Mouse (Mus musculus) CH12.LX (cell line): ENCODE measurements around the gene Zfhx3.

Experiments used
- CTCF ChIP-seq, 2 experiments: IDR thresholded peaks in 1 of 2; conservative IDR thresholded peaks in 1 of 2; 2 replicates each; pipeline ENCODE4 v1.5.1; 2011 to 2012; ENCODE audit warnings: low read depth in 2 of 2, low read length in 2 of 2, improper control_type of control experiment in 1 of 2, inconsistent platforms in 1 of 2, mild to moderate bottlenecking in 1 of 2, moderate library complexity in 1 of 2
- E2F4 ChIP-seq: IDR thresholded peaks from 2 replicates; pipeline ENCODE4 v1.6.1; 2011; ENCODE audit warnings: low read depth, low read length, improper control_type of control experiment; ENCODE audit not compliant: insufficient replicate concordance
- ELF1 ChIP-seq: IDR thresholded peaks from 2 replicates; pipeline ENCODE4 v1.6.1; 2014; ENCODE audit warnings: low read depth, mild to moderate bottlenecking, inconsistent platforms, low read length, improper control_type of control experiment
- EP300 ChIP-seq: IDR thresholded peaks from 2 replicates; pipeline ENCODE4 v1.6.1; 2011; ENCODE audit warnings: low read length, improper control_type of control experiment
- IRF4 ChIP-seq: IDR thresholded peaks from 2 replicates; pipeline ENCODE4 v1.6.1; 2014; ENCODE audit warnings: low read depth, mild to moderate bottlenecking, inconsistent platforms, low read length, improper control_type of control experiment
- JUN ChIP-seq: IDR thresholded peaks from 2 replicates; pipeline ENCODE4 v1.6.1; 2011; ENCODE audit warnings: low read depth, mild to moderate bottlenecking, low read length, improper control_type of control experiment, moderate library complexity; ENCODE audit not compliant: insufficient read depth
- JUND ChIP-seq: conservative IDR thresholded peaks from 2 replicates; pipeline ENCODE4 v1.6.1; 2011; ENCODE audit warnings: low read depth, low read length, improper control_type of control experiment
- POLR2A ChIP-seq: IDR thresholded peaks from 2 replicates; pipeline ENCODE4 v1.6.1; 2011; ENCODE audit warnings: low read depth, mild to moderate bottlenecking, improper control_type of control experiment, low read length
- POLR2AphosphoS2 ChIP-seq: IDR thresholded peaks from 2 replicates; pipeline ENCODE4 v1.6.1; 2011; ENCODE audit warnings: low read depth, low read length, improper control_type of control experiment
- RCOR1 ChIP-seq: conservative IDR thresholded peaks from 2 replicates; pipeline ENCODE4 v1.6.1; 2012; ENCODE audit warnings: low read depth, mild to moderate bottlenecking, inconsistent platforms, low read length, improper control_type of control experiment
- TCF12 ChIP-seq: IDR thresholded peaks from 2 replicates; pipeline ENCODE4 v1.6.1; 2014; ENCODE audit warnings: low read depth, mild to moderate bottlenecking, inconsistent platforms, low read length, improper control_type of control experiment
- USF1 ChIP-seq: IDR thresholded peaks from 2 replicates; pipeline ENCODE4 v1.6.1; 2014; ENCODE audit warnings: low read depth, mild to moderate bottlenecking, inconsistent platforms, low read length, improper control_type of control experiment
- USF2 ChIP-seq: conservative IDR thresholded peaks from 2 replicates; pipeline ENCODE4 v1.6.1; 2011; ENCODE audit warnings: low read depth, low read length, improper control_type of control experiment

GRCm38 (mm10) chr8:108675001-108675525 lies 732.6 kb downstream of the Zfhx3 start:
- TF ChIP-seq POLR2A (no peak), CTCF (conservative IDR thresholded peaks at IDR 0.05 in 1 of 2, IDR thresholded peaks at IDR 0.05 in 1 of 2; ENCODE audit: low read depth in 2 of 2, low read length in 2 of 2) (no peak), USF1 (no peak), TCF12 (no peak), EP300 (no peak), USF2 (no peak), POLR2AphosphoS2 (no peak), ELF1 (no peak), RCOR1 (no peak), JUN (no peak), JUND (no peak), E2F4 (no peak), IRF4 (no peak)
